Mouse (Mus musculus) liver, embryonic 11.5 days (tissue): ENCODE data around the gene Irf3. TPM values are rescaled to one million over a fixed set of nuclear protein-coding genes. Genes with fewer than 3 reads are reported as not detected.

Experiments
- ATAC-seq: fragments of 200-750 bp; cut with Nextera tagmentation; replicated peaks from 2 replicates; pipeline ENCODE4 v1.8.0; 2017; ENCODE audit warnings: moderate number of reproducible peaks, mild to moderate bottlenecking, moderate TSS enrichment, moderate library complexity; ENCODE audit not compliant: low FRiP score
- DNase-seq: peaks from one replicate; pipeline ENCODE4 v3.0.0-alpha.2; 2017; ENCODE audit warnings: low spot score
- H3K27ac ChIP-seq: fragments of 300-500 bp; sonication (generic); 2 replicates; pipeline ENCODE4 v1.5.1; 2014; ENCODE audit warnings: mild to moderate bottlenecking, low read depth, low read length, control low read depth
- H3K27me3 ChIP-seq: fragments of 300-500 bp; sonication (generic); replicated peaks from 2 replicates; pipeline ENCODE4 v1.6.1; 2014; ENCODE audit warnings: low read length, mixed read lengths; ENCODE audit not compliant: control insufficient read depth, insufficient read depth
- H3K36me3 ChIP-seq: fragments of 300-500 bp; sonication (generic); 2 replicates; pipeline ENCODE4 v1.6.1; 2014; ENCODE audit warnings: mild to moderate bottlenecking, low read length, moderate library complexity, mixed read lengths; ENCODE audit not compliant: control insufficient read depth, insufficient read depth
- H3K4me1 ChIP-seq: fragments of 300-500 bp; sonication (generic); replicated peaks from 2 replicates; pipeline ENCODE4 v1.6.1; 2014; ENCODE audit warnings: low read length, mixed read lengths; ENCODE audit not compliant: control insufficient read depth, insufficient read depth
- H3K4me2 ChIP-seq: fragments of 300-500 bp; sonication (generic); 2 replicates; pipeline ENCODE4 v1.6.1; 2014; ENCODE audit warnings: mild to moderate bottlenecking, control low read depth, moderate library complexity
- H3K4me3 ChIP-seq: fragments of 300-500 bp; sonication (generic); 2 replicates; pipeline ENCODE4 v1.5.1; 2014; ENCODE audit warnings: low read depth, low read length, control low read depth
- H3K9ac ChIP-seq: fragments of 300-500 bp; sonication (generic); 2 replicates; pipeline ENCODE4 v1.6.1; 2014; ENCODE audit warnings: low read depth, low read length, control low read depth
- H3K9me3 ChIP-seq: fragments of 300-500 bp; sonication (generic); 2 replicates; pipeline ENCODE4 v1.6.1; 2016; ENCODE audit warnings: low read length, inconsistent platforms, mixed read lengths; ENCODE audit not compliant: control insufficient read depth
- WGBS: fragments of 180-500 bp; shearing (Covaris S2); extraction: QIAGEN DNeasy Blood & Tissue Kit; methylation state at CpG from one replicate; pipeline ENCODE4 v1.1.7; 2014; 5-methylcytosine and 5-hydroxymethylcytosine counted together
- polyA plus RNA-seq: library from polyadenylated mRNA; unstranded; fragments of >200 nt; fragmentation: Nextera tagmentation; extraction: Ambion mirVana; gene quantifications from 2 replicates; pipeline ENCODE4 v1.2.1, GENCODE M21; 2014

The Irf3 gene
- polyA plus RNA-seq, 1 experiment from 2014 or later, result 88.4 TPM

DNA sequence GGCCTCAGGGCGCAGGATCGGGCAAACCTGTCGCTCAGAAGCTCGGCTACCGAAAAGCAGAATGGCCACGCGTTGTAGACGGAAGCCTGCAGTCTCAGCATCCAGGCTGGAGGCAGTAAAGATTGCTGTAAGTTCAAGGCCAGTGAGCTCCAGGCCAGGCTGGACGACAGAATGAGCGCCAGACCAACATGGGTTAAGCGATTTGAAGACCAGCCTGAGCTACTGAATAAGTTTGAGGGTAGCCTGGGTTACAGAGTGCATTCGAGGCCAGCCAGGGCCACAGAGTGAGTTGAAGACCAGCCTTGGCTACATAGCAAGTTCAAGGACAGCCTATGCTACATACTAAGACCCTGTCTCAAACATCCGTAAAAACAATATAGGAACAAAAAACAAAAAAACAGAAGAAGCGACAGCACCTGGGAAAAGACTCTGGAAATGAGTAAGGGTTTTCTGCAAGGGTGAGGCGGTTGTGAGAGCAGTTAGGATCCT, 536 bp downstream of the Irf3 start:
- Histone ChIP-seq H3K27me3 (no peaks in the 10 kb centered on the region), H3K9me3 (no peaks in the 10 kb centered on the region), H3K4me1 (peaks cover 29% of the 10 kb centered on the region), H3K36me3 (peaks cover 36% of the 10 kb centered on the region), H3K27ac (peak overlapping the region; percentile 94), H3K4me3 (peak overlapping the region; percentile 80), H3K9ac (peak overlapping the region; percentile 94), H3K4me2 (peak overlapping the region; percentile 99)
- DNase-seq (no peak), ATAC-seq (0 out of 2 replicates have a peak, but pooled peaks have one; percentile 2)
- WGBS, result 1% methylated on average over 15 of the region's 15 CpGs

DNA sequence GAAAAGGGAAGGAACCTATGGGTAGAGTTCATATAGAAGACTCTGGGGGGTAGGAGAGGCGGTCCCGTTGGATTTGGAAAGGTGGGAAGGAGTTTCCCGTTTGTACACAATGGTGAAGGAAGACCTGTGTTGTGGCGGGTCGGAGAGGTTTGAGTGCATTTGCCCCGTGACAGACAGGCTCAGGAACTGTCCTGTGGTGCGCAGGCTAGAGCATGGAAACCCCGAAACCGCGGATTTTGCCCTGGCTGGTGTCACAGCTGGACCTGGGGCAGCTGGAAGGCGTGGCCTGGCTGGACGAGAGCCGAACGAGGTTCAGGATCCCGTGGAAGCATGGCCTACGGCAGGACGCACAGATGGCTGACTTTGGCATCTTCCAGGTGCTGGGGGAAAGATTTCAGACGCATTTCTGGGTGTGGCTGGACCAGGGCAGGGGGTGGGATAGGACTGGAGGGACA, 1.1 kb downstream of the Irf3 start, which contains the start of gene Bcl2l12:
Bcl2l12 (minus strand) TSS at position 212 of the 455 bp plus-strand sequence.
- peaks cover 41% of the 10 kb centered on the region for H3K36me3 ChIP-seq

DNA sequence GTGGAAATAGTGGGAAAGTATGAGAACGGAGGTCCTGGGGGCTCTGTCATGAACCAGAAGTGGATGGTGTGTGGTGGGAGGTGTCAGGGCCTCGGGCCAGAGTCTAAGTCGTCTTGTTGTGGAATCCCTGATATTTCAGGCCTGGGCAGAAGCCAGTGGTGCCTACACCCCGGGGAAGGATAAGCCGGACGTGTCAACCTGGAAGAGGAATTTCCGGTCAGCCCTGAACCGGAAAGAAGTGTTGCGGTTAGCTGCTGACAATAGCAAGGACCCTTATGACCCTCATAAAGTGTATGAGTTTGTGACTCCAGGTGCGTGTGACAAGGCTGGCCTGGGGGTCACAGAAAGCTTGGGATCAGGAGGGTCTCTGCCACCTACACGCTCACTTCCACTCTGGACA, 2.3 kb downstream of the Irf3 start:
- WGBS, result 83% methylated on average over 11 of the region's 11 CpGs
- Histone ChIP-seq H3K9ac (peak overlapping the region; percentile 20; the same call in 1 of the 2 replicates), H3K4me3 (no peak overlapping the region), H3K9me3 (no peaks in the 10 kb centered on the region), H3K36me3 (peaks cover 49% of the 10 kb centered on the region), H3K4me1 (peaks cover 29% of the 10 kb centered on the region), H3K27me3 (no peaks in the 10 kb centered on the region), H3K27ac (no peak overlapping the region), H3K4me2 (peak overlapping the region; percentile 99)
- no peak for ATAC-seq
- no peak for DNase-seq

More for the DNA sequence above, 1.1 kb downstream of the Irf3 start, which contains the start of gene Bcl2l12:
- peak within 1 kb of the TSS; percentile 80 for H3K4me3 ChIP-seq
- ATAC-seq (peak; percentile 6; the same call in 1 of the 2 replicates), DNase-seq (peak; percentile 71)
- peak within 1 kb of the TSS; percentile 94 for H3K27ac ChIP-seq
- WGBS, result 2% methylated on average over 18 of the region's 18 CpGs
- no peaks in the 10 kb centered on the region for H3K27me3 ChIP-seq
- peaks cover 29% of the 10 kb centered on the region for H3K4me1 ChIP-seq
- H3K9me3 ChIP-seq, result no peaks in the 10 kb centered on the region
- H3K4me2 ChIP-seq, result peak within 1 kb of the TSS; percentile 99
- H3K9ac ChIP-seq, result peak within 1 kb of the TSS; percentile 94

DNA sequence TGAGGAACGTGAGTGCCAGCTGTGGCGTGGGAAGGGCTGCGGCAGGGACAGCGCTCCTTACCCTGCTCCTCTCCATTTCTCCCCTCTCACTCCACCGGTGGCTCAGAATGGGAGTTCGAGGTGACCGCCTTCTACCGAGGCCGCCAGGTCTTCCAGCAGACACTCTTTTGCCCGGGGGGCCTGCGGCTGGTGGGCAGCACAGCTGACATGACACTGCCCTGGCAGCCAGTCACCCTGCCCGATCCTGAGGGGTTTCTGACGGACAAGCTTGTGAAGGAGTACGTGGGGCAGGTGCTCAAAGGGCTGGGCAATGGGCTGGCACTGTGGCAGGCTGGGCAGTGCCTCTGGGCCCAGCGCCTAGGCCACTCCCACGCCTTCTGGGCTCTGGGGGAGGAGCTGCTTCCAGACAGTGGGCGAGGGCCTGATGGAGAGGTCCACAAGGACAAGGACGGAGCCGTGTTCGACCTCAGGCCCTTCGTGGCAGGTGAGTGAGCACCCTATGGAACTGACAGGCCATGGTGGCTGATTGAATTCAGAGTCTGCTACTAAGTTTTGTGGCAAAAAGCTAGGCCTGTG, 3.2 kb downstream of the Irf3 start:
- ATAC-seq (no peak), DNase-seq (no peak)
- Histone ChIP-seq H3K4me2 (no peak overlapping the region), H3K9me3 (no peaks in the 10 kb centered on the region), H3K36me3 (peaks cover 54% of the 10 kb centered on the region), H3K4me3 (no peak overlapping the region; the same call in 1 of the 2 replicates), H3K27ac (peak overlapping the region; percentile 8; the same call in 1 of the 2 replicates), H3K4me1 (peaks cover 29% of the 10 kb centered on the region), H3K9ac (no peak overlapping the region), H3K27me3 (no peaks in the 10 kb centered on the region)
- WGBS, result 88% methylated on average over 21 of the region's 21 CpGs

DNA sequence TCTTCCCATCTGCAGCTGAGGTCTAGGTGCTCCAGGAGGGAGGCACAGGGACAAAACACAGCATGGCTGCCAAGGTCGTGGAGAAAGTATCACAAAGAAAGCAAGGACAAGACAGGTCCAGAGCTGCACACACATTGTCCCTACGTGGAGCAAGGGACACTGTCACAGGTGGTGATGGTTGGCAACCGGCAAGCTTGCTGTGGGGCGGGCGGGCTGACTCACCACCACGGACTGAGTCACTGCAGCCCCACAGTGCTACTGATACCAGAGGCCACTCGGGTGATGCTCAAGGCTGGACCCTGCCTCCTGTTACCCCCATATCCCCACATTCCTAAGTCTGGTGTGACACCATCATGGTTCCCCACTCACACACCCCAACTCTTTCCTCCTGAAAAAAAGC, 5.0 kb downstream of the Irf3 start:
- WGBS, result 78% methylated on average over 7 of the region's 7 CpGs

DNA sequence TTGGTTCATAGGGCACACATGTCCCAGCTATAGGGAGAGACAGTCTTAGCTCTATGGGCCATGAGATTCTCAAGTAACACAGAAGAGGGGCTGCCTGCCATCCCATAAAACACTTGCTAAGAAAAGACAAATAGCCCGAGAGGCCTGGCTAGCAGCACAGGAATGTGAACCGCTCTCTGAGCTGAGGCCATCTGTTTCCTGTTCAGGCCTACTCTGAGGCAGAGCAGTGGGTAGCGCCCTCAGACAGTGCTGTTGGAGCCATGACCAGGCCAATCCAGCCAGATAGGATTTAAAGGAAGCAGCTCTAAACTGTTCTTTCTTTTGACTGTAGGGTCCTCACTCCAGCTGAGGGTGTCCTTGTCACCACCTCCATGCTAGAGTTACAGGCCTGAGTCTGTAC, 7.1 kb downstream of the Irf3 start:
- WGBS, result 49% methylated on average over 3 of the region's 3 CpGs
- no peak for DNase-seq
- H3K9ac ChIP-seq, result no peak overlapping the region
- no peak for ATAC-seq
- H3K36me3 ChIP-seq, result peaks cover 91% of the 10 kb centered on the region
- no peak overlapping the region for H3K27ac ChIP-seq
- H3K27me3 ChIP-seq, result no peaks in the 10 kb centered on the region
- no peak overlapping the region for H3K4me2 ChIP-seq
- H3K4me1 ChIP-seq, result peaks cover 5% of the 10 kb centered on the region
- no peaks in the 10 kb centered on the region for H3K9me3 ChIP-seq
- no peak overlapping the region for H3K4me3 ChIP-seq

More for the DNA sequence above, 5.0 kb downstream of the Irf3 start:
- ATAC-seq, result no peak
- Histone ChIP-seq H3K27me3 (no peaks in the 10 kb centered on the region), H3K9ac (no peak overlapping the region), H3K4me2 (no peak overlapping the region), H3K27ac (no peak overlapping the region), H3K9me3 (no peaks in the 10 kb centered on the region), H3K36me3 (peaks cover 70% of the 10 kb centered on the region), H3K4me1 (peaks cover 20% of the 10 kb centered on the region), H3K4me3 (no peak overlapping the region)
- DNase-seq, result no peak

DNA sequence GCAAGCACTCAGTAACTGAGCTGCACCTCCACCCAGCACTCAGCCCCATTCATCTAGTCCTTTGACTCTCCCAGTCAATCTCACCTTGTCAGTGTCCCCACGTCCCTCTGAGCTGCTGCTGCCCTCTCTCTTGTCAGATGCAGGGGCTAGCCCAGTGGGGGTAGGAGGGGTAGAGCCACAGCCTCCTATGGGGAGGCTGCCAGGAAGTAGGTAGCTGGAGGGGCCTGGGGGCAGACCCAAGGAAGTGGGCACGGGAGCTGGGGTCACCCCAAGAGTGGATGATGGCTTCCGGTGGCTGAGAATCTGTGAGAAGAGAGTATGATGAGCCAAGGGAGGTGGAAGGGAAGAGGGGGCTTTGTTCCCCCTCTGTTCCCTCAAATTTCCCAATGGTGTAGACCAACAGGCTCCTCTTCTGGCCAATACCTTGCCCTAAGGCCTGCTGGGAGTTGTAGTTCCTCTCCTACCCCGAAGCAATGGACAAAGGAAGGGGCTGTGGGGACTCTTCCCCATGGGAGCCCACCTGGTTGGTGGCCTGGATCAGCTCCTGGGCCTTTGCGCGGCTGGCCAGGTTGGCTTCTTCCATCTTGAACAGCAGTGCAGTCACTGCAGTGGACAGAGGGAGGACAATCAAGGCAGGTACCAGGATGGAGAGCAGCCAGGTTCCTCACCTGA, 8.0 kb downstream of the Irf3 start:
- no peak overlapping the region for H3K4me3 ChIP-seq
- H3K4me2 ChIP-seq, result no peak overlapping the region
- no peak overlapping the region for H3K9ac ChIP-seq
- ATAC-seq (no peak), DNase-seq (no peak)
- 88% methylated on average over 6 of the region's 6 CpGs for WGBS
- no peaks in the 10 kb centered on the region for H3K27me3 ChIP-seq
- H3K9me3 ChIP-seq, result no peaks in the 10 kb centered on the region
- H3K4me1 ChIP-seq, result peaks cover 3% of the 10 kb centered on the region; the same call in 1 of the 2 replicates
- H3K27ac ChIP-seq, result no peak overlapping the region
- H3K36me3 ChIP-seq, result peaks cover 91% of the 10 kb centered on the region

DNA sequence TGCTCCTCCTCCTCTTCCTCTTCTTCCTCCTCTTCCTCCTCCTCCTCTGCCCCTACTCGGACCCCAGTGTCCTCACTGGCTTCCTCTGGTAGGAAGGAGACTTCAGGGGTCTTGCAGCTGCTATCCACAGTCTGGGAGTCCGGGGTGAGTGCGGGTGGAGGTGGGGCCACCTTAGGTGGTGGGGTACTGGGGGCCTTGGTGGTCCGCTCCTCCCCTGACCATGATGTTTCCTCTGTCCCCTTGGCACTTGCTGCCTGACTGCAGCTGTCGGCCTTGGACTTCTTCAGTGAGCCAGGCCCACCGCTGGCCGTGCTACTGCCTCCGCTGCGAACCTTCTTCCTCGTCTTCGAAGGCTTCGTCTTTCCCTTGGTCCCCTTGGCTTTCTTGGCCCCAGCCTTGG, 9.1 kb downstream of the Irf3 start:
- peaks cover 84% of the 10 kb centered on the region for H3K36me3 ChIP-seq
- no peak overlapping the region for H3K9ac ChIP-seq
- H3K27me3 ChIP-seq, result no peaks in the 10 kb centered on the region
- no peaks in the 10 kb centered on the region for H3K4me1 ChIP-seq
- no peak for DNase-seq
- no peak overlapping the region for H3K4me3 ChIP-seq
- no peak overlapping the region for H3K4me2 ChIP-seq
- H3K27ac ChIP-seq, result no peak overlapping the region
- no peak for ATAC-seq
- WGBS, result 88% methylated on average over 12 of the region's 12 CpGs
- no peaks in the 10 kb centered on the region for H3K9me3 ChIP-seq
